Mouse (Mus musculus) bone marrow macrophage, adult 2 months (primary cell): ENCODE measurements around the gene Apba3.

Experiments
- CTCF ChIP-seq: IDR thresholded peaks from 2 replicates; pipeline ENCODE4 v1.5.1; 2012; ENCODE audit warnings: low read depth, mild to moderate bottlenecking, low read length, moderate library complexity
- POLR2A ChIP-seq: IDR thresholded peaks from 2 replicates; pipeline ENCODE4 v1.6.1; 2012; ENCODE audit warnings: mild to moderate bottlenecking, low read depth, low read length, borderline replicate concordance

GRCm38 (mm10) chr10:81232580-81233225, 34.1 kb upstream of the Apba3 start, which contains the start of gene Zfr2:
- TF ChIP-seq POLR2A (no peak), CTCF (no peak)
